Mouse (Mus musculus) right cerebral cortex, postnatal 14 days (tissue): ENCODE measurements at regions not wholly inside any gene's neighbourhood (a gene's known extent, or its start where the extent isn't known, plus 50 kb on each side); places are given as distances from the start of the nearest gene placed in this dataset.

Experiments
- DNase-seq: peaks from one replicate; pipeline ENCODE4 v3.0.0; 2022

DNA sequence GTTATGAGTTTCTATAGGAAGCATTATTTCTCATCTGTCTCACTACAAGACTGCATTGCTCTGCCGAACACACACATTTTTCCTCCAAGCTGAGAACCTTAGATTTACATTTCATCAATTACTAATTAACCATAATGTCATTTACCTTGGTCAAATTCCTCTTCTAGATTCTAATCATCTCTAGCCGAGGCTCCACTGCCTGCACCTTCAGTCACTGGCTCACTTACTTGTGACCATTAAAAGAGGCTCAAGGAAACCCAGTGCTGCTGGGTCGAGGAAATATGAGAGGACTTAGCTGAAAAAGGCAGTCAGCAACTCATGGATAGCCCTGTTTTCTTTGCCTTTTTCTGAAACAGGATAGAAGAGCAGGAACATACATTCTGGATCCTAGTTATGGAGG, 103.4 kb upstream of the Cited2 start:
- no peak for DNase-seq

DNA sequence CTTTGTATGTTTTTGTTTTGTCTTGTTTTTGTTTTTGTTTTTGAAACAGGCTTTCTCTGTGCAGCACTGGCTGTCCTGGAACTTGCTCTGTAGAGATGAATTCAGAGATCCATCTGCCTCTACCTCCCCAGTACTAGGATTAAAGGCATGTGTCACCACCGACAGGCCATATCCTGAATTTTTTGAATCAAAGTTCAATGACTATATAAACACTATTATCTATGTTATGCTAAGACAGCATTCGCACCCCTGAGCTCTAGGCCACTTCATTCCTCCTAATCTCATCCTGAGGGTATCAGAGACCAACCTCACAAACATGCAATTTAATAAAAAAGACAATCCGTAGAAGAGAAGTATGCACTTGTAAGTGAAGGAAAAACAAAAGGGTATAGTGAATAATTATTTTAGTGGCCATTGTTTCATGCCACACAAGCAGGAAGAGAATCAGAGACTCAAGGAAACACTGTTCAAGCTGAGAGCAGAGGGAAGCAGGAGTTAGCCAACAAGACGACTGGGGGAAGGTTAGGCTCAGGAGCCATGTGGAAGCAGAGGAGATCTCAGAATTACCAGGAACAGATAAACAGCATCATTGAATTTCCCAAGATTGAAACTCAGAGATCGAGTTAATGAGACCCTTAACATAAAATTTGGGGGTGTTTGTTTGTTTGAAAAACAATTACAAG, 101.2 kb upstream of the Cited2 start:
- DNase-seq, result no peak

DNA sequence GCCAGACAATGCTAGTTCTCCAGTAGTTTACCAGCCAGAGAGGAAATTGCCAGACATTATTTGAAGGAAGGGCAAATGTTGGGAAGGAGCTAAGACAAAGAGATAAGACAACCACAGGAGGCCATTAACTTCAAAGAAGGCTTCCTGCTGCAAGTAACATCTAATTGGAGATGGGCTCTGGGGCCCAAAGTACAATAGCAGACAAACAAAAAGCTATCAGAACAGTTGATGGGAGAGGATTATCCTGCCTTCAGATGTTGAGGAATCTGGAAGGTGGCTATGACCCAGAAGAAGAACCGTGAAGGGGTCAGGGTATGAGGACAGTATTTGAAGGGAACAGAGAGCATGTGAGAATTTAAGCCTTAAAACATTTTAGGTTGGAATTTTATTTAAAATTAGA, 100.2 kb upstream of the Cited2 start:
- no peak for DNase-seq

DNA sequence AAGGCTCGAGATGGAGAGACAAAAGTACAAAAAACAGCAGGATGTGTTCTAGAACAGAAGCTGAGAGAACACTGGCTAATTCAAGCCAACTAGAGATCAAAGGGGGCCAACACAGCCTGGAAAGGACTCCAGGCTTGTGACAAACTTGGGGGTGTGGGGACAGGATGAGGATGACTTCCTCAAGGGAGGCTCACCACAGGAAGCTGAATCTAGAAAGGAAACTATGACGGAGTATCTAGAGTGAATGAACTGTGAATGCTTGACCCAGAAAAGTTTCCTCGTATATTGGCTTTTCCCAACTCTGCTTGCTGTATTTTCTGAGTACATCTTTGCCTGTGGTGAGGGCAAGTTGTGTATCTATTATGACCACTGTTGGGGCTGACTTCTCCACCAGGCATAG, 93.3 kb upstream of the Cited2 start:
- DNase-seq, result no peak

DNA sequence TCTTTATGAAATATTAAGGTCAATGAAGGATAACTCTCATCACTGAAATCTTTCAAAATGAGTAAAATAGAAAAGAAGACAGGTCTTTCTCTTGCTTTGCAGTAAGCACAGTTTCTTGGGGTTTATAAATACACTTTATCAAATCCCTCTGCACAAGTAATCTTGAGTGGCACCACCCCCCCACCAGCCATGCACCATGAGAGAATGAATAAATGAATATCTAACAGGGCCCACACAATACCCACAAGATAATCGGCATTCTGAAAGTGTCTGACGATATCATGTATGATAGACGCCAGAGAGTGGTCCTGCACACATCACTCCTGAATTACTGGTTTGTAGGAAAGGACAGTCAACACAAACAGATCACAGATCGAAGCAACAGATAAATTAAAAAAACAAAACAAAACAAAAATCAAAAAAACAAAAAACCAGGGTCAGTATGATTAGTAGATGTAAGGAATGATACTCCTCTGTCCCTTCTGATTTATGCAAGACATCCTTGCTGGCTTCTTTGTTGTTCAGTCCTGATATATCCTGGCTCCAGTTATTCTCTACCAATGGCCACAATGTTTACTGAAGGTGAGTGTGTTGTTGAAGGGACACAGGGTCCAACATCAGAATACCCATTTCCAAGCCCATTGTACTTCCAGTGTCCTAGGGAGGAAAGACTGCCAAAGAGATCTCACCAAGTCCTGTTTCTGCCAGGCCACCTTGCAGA, 92.0 kb upstream of the Cited2 start:
- no peak for DNase-seq

DNA sequence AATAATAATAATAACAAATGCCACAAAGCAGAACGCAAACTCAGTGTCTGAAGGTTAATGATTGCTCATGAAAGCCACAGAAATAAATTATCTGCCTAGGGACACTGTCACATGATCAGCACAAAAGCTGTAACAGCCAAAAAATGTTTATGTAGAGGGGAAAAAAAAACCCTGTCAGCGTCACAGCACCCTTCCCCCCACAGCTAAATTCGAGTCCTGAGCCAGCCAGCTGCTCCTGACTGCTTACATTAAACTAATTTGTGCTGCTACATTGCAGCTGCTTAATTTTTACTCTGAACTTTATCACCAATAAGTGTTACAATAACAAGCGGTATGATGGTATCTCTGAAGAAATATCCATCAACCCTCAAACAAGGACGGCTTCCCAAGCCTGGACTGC, 91.2 kb upstream of the Cited2 start:
- no peak for DNase-seq

DNA sequence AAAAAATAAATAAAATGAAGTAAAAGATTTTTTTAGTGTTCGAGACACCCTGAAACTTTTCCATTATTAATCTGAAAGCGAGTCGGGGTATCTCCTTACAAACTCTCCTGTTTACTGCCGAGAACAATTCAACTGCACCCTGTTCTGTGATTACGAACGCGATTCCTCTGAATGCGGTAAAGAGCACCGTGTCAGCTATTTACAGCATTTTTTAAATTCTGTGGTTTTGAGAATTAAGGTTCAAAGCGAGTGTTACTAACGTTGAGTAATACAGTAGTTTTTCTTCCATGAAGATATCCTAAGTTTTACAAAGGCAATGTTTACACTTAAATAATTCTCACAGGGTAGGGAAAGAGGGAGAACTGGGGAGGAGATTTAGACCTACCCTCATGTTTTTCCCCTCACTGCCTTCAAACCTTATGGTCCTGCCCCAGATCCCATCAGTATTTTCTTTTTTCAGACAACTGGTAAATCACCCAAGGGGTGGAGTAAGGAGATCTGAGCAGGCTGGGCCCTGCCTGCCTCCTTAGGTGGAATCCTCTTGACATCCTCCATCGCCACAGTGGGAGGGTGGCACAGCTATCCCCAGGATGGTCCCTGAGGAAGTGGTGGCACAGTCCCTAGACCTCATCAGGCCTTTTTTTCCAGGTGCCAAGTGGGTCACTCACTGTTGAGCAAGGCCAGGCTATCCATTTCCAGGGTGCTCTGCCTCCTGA, 89.9 kb upstream of the Cited2 start:
- no peak for DNase-seq

DNA sequence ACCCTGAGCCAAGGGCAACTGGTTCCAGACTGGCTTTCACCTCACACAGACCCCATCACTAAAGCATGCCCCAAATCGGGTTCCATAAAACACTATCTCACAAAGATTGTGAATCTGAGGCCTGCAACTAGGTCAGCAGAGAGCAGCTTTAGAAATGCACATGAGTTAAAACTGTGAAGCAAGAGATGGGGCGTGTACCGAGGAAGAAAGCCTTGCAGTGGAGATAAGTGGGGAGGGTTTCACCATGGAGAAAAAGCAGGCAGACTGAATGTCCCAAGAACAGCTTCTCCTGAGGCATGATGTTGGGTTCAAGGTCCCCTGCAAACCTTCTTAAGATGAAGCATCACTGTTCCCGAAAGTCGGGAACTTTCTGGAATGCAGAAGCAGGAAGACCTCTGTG, 77.7 kb upstream of the Cited2 start:
- no peak for DNase-seq

DNA sequence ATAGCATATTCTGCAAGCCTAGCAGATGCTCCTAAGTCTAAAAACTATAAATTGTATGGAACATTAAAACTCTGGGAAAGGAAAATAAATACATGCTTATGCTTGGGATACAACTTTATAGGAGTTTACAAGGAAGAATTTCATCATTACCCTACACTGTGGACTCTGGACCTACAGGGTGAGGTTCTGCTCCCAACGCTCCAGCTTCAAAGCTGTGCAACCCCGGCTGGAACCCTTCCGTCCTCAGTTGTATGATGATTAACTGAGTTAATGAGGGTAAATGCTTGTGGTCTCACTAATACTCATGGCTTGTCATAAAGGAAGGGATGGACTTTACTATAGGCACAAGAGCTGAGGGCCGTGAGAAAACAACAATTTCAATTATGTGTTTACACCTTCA, 76.6 kb upstream of the Cited2 start:
- no peak for DNase-seq

DNA sequence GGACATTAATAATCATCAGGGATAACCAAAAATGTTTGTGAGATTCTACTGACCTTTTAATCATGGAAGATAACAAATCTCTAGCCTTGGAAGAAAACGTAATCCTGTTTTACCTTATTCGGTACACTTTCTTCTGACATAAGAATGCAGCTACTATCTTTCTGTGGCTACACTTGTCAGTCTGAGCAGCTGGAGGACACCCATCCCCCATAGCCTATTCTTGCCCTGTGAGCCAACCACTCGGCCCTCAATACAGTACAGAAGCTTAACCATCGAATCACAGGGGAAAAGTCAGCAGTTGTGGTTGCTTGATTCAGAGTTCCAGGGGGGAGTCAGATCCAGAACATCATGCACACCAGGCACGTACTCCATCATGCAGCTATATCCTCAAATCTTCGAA, 74.9 kb upstream of the Cited2 start:
- DNase-seq, result no peak

DNA sequence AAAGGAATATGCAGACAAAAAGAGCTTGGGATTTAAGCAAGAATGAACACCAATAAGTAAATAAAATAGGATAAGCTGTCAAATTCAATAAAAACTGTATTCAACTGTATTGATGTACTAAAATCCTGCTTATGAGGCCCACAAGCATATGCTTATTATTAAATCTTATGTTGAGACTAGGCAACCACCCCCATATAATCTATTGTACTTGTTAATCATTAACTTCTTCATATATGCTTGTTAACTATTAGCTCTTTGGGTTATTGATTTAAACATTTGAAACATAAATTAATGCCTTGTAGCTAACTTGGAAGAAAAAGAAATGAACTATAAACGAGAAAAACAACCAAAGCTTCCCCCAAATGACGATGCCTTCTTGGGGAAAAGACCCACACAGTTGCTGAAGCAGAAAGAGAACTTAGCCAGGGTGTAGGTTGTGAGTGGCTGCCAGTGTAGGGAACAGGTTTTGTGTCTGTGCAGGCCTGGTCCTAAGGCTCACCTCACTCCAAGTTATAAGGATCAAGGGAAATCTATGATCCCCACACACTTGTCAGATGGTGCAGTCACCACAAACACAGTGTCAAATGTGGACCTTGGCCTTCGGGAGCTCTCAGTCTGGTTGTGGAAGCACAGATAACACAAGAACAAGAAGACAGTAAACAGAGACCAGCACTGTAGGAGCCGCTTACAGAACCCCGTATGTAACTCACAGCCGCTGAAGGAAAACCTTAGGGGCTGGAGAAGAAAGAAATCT, 71.8 kb upstream of the Cited2 start:
- no peak for DNase-seq

DNA sequence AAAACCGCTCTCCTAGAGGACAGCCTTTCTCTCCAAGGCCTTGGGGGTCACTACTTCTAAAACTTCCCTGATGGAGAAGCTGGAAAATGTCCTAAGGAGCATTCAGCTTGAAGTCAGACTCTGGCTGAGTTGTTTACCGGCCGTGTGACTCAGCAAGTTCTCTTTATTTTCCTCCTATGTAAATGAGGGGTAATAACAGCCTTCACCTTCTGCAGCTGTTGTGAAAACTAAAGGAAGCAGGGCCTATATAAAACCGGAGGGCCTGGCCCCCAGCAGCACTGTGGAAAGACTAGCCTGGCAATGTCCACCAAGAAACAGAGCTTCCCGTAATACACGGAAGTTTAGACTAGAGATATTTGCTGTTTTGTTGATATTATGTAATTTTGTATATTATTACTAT, 69.7 kb upstream of the Cited2 start:
- no peak for DNase-seq

DNA sequence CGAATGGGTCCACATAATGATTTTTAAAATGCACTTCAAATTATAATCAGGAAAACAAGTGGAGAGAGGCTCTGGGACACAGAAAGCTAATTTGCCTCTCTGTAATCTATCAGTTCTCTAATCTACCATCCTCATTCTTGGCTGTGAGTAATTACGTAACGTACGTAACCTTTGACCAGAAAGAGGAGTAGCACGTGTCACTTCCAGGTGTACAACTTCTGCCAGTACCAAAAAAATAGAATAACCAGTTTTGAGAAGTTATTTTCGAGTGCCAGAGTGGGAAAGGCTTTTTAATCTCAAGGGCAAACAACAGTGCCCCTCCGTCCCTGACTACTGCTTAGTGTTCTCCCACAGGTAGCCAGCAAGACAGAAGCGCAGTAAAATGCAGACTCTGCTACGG, 69.2 kb upstream of the Cited2 start:
- DNase-seq, result no peak

DNA sequence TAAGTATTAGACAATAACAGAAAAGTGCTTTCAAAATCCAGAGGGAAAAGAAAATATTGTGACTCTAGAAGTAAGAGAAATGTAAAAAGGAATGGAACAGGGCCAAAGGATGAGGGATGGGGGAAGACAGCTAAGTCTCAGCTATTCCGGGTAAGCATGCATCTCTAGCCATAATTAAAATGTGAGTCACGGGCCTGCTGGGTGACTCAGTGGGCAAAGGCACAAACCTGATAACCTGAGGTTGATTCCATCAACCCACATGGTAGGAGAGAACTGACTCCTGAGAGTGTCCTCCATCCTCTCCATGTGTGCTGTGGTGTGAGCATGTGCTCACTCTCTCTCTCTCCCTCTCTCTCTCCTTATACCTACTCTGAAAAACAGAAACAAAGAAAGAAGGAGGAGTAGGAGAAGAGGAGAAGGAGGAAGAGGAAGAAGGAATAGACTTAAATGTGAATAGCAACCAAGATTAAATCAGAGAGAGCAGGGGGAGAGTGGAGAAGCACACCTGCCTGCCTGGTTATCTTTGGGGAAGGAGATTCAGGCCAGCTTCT, 68.6 kb upstream of the Cited2 start:
- no peak for DNase-seq

DNA sequence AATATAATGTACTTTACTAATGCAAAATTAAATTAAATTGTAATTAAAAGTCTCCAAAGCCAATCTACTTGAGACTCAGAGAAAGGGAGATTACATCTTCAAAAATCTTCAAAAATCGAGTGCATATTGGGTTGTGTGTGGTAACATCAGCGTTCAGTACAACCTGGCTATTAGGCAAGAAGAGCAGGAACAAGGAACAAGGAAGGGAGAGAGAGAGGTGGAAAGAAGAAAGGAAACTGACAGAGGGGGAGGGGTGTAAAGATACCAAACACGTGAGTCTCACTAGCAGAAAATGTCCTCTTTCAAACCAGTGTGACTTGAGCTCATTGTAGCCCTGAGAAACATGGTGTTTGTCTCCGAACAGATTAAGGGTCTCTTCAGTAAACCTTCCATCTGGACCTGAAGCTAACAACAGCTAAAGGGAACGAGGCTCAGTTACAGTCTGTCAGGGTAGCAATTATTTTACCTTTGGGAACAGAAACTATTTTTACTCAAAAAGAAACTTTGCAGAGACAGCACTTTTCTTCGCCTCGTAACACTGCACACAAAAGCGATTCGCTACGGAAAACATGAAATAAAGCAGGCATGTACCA, 67.5 kb upstream of the Cited2 start:
- no peak for DNase-seq

DNA sequence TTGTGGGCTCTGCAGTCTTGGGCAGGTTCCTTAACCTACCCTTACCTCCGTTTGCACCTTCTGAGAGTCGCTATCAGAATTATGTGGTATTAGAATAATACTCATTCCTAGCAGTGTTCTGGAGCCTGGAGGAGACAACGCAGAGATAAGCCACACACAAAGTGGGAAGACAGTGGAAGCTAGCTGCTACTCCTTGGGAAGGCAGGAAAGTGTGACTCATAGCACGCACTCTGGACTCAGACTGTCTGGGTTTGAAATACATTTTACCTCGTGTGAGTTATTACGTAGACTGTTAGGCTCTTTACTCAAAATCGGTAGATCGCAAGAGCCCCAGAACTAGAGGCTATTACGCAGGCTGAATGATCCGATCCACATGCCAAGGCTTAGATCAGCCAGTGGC, 66.7 kb upstream of the Cited2 start:
- DNase-seq, result no peak

DNA sequence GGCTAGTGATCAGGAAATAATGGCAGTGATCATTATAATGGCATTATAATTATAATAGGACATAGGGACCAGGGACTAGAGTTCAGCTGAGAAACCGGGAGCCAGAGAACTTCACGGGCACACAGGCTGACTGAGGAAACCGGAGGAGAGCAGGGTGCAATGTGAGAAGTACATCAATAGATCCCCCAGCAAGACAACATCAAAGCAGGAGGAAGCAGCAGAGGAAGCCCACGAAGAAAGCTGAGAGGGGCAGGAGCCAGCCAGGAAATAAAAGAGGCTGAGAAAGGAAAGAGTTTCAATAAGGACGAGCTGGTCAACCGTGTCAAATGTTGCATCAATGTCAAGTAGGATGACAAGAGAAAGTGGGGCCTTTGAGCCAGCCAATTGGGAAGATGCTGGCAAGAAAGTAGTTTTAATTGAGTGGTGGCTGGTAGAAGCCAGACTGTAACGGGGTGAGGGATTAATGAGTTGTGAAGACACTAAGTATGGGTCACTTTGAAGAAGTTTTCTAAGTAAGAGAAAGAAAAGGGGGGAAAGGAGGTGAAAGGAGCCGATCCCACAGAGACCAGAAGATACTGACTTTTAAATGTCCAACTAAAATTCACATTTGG, 66.0 kb upstream of the Cited2 start:
- no peak for DNase-seq

DNA sequence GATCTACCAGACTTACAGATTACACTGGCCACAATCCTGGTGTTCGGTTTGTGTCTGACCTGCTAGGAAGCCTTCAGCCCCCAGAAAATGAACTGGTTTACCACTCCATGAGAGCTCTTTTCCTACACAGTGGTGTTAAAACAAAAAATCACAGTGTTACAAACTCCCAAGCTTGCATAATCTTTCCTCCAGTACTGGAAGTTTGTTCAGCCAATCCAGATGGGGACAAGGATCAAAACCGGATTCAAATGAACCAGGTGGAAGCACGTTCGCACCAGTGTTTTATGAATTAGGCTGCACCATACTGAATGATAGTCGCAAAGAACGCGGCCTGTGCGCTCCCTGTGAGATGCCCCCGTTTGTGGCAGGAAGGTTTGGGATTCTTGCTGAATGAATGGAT, 63.4 kb upstream of the Cited2 start:
- no peak for DNase-seq

DNA sequence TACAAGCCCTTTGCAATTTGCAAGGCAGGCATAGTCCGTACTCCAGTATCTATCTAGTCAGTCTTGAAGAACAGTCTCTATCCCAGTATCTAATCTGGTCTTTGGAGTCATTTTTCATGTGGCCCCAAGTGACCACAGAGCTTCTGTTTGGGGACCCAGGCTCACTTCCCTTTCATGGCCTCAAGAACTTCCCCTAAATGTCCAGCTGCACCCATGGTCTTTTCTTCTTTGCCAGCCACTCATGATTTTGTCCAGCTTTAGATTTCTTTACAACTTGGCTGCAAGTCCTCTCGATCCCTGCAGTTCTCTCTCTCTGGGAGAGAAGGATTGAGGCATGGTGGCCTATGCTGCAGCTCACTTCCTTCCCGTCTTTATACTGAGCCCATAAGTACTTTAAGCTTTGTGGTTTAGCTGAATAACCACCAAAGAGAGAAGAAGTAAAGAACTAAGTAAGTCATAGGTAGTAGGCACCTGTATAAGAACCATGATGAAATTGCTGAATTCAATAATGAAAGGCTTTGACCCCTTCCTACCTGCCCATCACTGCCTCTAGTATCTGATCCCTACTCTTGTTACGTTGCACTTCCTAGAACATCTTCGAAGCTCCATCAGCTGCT, 62.1 kb upstream of the Cited2 start:
- no peak for DNase-seq

DNA sequence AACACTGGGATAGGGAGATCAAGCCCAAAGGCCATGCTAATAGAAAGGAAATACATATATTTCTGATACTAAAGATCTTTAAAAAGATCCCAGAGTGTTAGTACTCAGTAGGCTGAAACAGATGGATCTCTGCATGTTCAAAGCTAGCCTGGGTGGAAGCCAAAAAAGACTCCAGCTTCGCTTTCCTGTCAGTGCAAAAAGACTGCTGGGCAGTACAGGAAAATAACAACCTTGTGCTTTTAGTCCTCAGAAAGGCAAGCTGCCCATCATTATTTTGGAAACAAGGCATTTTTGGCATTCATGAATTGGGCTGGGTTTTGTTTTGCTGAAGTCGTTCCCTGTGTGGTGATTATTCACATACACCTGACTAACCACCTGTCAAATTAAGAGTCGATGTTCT, 56.9 kb upstream of the Cited2 start:
- no peak for DNase-seq

DNA sequence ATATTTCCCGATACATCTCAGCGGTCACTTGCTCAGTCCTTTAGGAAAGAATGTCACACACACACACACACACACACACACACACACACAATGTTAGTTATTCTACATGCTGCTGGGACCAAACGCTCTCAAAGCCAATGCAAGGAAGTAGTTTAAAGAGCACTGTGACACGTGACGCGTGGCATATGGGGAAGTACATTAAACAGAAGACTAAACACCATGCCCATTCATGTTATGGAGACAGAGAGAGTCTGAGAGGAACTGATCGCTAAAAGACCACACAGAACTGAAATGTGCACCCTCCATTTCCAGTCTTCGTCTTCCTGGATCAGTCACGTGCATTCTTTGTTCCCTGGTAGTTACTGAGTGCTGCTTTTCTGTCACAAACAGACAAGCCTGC, 53.6 kb upstream of the Cited2 start:
- no peak for DNase-seq
